Mouse (Mus musculus): Measurements from ENCODE around the gene Atp6v0a1. TPM values are rescaled to one million over a fixed set of nuclear protein-coding genes. Genes with fewer than 3 reads are reported as not detected.

Atp6v0a1 gene
- polyA plus RNA-seq, 1 experiment: not detected

DNA sequence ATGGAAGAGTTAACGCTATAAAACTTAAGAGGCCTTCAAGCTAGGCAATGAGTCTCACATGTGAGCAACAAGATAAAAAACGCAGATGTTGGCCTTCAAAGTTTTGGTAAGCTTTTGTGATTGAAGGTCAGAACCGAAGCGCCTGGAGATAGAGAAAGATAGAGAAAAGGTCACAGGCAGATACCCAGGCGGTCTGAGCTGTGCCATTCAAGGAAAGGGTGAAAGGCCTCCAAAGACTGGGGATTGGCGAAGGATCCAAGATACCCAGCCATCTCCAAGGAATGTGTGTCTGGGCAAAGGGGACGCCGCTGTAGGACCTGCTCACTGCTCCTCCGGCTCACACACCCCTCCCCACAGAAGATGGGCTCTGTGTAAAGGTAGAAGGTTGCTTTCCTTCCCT lies 55.8 kb downstream of the Atp6v0a1 start:
- no peak overlapping the region for H3K4me3 ChIP-seq (ENCODE audit: insufficient read depth, low read depth, low read length)
- peaks cover 29% of the 10 kb centered on the region for H3K4me1 ChIP-seq (ENCODE audit: control insufficient read depth, insufficient read depth, low read length)
- no peak overlapping the region for H3K27ac ChIP-seq (ENCODE audit: insufficient read depth, low read depth, low read length)
- 94% methylated on average over 9 of the region's 9 CpGs for WGBS
- TF ChIP-seq POLR2A (IDR thresholded peaks at IDR 0.05; ENCODE audit: insufficient read depth, low read depth, low read length) (no peak), CTCF (IDR thresholded peaks at IDR 0.05; ENCODE audit: insufficient read depth, low read depth, low read length) (no peak)

DNA sequence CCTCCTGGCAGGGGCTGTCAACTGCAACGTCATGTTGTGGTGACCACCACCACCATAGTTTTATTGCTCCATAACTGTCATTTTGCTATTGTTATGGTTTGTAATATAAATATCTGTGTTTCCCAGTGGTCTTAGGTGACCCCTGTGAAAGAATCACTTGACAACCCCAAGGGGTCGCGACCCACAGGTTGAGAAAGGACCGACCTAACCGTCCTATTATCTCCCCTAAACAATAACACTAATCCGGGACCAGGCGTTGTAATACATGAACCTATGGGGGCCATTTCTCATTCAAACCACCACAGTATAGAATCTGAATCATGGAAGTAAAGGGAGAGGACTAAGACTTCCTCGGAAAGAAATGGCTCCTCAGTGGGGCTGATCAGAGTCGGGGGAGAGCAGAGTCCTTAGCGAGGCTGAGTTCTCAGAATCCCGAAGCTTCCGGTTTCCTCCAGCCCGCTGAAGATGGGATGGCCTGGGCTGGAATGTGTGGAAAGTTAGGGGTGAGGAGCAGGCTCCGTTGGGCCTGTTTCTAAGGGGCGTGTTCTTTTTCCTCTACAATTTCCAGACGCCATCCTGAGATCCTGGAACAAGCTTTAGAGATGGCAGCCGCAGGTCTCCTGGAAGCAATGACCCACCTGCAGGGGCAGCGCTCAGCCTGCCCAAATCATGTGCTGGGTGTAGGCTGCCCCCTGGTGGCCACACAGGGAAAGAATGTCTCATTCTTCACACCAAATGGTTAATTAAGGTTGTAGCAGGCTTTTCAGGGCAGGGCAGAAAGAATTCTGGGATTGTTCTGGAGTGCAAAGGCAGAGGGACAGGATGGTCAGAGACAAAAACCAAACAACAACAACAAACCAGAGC lies 57.5 kb downstream of the Atp6v0a1 start:
- Histone ChIP-seq H3K27ac (ENCODE audit: insufficient read depth, low read depth, low read length) (no peak overlapping the region), H3K4me1 (ENCODE audit: control insufficient read depth, insufficient read depth, low read length) (peaks cover 23% of the 10 kb centered on the region), H3K4me3 (ENCODE audit: insufficient read depth, low read depth, low read length) (no peak overlapping the region)
- 14% methylated on average over 18 of the region's 18 CpGs for WGBS
- TF ChIP-seq POLR2A (IDR thresholded peaks at IDR 0.05; ENCODE audit: insufficient read depth, low read depth, low read length): no peak
- TF ChIP-seq CTCF (IDR thresholded peaks at IDR 0.05; ENCODE audit: insufficient read depth, low read depth, low read length): peak; percentile 94

DNA sequence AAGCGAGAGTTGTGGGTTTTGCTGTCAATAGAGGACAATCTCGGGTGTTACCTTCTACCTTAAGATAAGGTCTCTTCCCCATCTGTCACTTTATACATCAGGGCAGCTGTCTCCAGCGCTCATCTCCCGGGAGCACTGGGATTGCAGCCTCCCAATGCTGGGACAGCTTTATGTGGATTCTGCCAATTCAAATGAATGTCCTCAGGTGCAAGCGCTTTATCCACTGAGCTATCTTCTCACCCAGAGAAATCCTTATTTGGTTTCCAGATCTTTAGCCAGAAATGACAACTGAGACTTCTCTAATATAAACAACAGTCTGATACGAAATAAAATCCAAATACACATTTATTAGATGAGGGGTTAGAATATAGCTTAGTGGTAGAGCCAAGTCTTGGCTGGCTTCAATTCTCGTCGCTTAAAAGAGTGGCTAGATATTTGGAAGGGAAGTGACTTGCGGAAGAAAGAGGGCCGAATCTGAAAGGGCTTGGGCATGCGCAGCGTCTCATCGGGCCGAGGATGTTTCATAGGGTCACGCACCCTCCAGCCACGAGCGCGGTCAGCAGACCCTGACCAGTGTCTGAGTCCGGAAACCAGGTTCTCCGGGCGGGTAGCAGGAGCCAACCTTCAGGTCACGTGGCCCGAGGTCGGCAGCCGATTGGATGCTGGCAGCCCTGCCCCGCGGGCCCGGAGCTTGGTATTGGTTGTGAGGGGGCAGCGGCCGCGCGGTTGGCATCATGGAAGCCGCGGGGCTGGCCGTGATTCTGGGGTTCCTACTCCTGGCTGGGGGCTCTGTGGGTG lies 60.3 kb downstream of the Atp6v0a1 start, which contains the start of gene Naglu:
Gene Naglu (plus strand): TSS at position 622 of the 798 bp plus-strand sequence.
- Histone ChIP-seq H3K27ac (ENCODE audit: insufficient read depth, low read depth, low read length) (peak within 1 kb of the TSS; percentile 35; the same call in 1 of the 2 replicates), H3K4me3 (ENCODE audit: insufficient read depth, low read depth, low read length) (peak within 1 kb of the TSS; percentile 87), H3K4me1 (ENCODE audit: control insufficient read depth, insufficient read depth, low read length) (peaks cover 11% of the 10 kb centered on the region)
- TF ChIP-seq POLR2A (IDR thresholded peaks at IDR 0.05; ENCODE audit: insufficient read depth, low read depth, low read length) (peak; percentile 87), CTCF (IDR thresholded peaks at IDR 0.05; ENCODE audit: insufficient read depth, low read depth, low read length) (no peak)
- 4% methylated on average over 35 of the region's 35 CpGs for whole genome bisulfite sequencing

DNA sequence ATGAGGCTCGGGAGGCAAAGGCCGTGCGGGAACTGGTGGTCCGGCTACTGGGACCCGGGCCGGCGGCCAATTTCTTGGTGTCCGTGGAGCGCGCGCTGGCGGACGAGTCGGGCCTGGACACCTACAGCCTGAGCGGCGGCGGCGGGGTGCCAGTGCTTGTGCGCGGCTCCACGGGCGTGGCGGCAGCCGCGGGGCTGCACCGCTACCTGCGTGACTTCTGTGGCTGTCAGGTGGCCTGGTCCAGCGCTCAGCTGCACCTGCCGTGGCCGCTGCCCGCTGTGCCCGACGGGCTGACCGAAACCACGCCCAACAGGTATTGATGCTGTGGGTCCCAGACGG lies 60.9 kb downstream of the Atp6v0a1 start:
- under 1% methylated on average over 36 of the region's 36 CpGs for WGBS
- Histone ChIP-seq H3K27ac (ENCODE audit: insufficient read depth, low read depth, low read length) (0 out of 2 replicates have a peak overlapping the region, but pooled peaks have one; percentile 35), H3K4me3 (ENCODE audit: insufficient read depth, low read depth, low read length) (peak overlapping the region; percentile 87), H3K4me1 (ENCODE audit: control insufficient read depth, insufficient read depth, low read length) (peaks cover 11% of the 10 kb centered on the region)
- TF ChIP-seq POLR2A (IDR thresholded peaks at IDR 0.05; ENCODE audit: insufficient read depth, low read depth, low read length): no peak
- TF ChIP-seq CTCF (IDR thresholded peaks at IDR 0.05; ENCODE audit: insufficient read depth, low read depth, low read length): no peak

DNA sequence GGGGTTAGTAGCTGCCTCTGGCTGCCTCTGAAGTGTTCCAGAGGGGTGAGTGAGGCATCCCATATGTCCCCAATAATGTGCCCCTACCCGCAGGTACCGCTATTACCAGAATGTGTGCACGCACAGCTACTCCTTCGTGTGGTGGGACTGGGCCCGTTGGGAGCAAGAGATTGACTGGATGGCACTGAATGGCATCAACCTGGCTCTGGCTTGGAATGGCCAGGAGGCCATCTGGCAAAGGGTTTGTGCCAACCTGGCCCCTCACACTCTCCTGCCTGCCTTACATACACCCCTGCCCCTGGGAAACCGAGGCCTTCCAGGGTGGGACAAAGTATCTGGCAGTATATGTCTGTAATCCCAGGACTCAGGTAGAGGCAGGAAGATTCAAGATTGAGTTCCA lies 61.7 kb downstream of the Atp6v0a1 start:
- no peak for TF ChIP-seq CTCF (IDR thresholded peaks at IDR 0.05; ENCODE audit: insufficient read depth, low read depth, low read length)
- no peak for TF ChIP-seq POLR2A (IDR thresholded peaks at IDR 0.05; ENCODE audit: insufficient read depth, low read depth, low read length)
- 67% methylated on average over 6 of the region's 6 CpGs for WGBS
- H3K4me1 ChIP-seq (ENCODE audit: control insufficient read depth, insufficient read depth, low read length): peaks cover 11% of the 10 kb centered on the region
- H3K4me3 ChIP-seq (ENCODE audit: insufficient read depth, low read depth, low read length): no peak overlapping the region; the same call in 1 of the 2 replicates
- no peak overlapping the region for H3K27ac ChIP-seq (ENCODE audit: insufficient read depth, low read depth, low read length)

DNA sequence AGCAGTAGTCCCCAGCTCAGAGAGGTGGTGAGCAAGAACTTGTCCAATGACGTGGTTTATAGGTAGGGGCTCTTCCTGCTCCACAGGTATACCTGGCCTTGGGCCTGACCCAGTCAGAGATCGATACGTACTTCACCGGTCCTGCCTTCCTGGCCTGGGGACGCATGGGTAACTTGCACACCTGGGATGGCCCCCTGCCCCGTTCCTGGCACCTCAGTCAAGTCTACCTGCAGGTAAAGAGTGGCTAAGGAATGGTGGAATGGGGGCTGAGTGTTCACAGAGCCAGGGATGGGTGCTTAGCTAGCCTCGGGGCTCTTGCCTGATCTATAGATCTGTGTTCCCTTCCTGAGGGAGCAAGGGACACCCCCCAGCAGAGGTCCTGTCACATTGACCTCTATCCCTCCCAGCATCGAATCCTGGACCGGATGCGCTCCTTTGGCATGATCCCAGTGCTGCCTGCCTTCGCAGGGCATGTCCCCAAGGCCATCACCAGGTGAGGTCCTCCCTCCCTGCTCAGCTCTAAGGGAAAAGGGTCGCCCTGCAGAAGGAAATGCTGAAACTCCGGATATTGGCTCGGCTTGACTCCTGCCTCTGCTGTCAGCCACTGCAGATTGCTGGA lies 62.7 kb downstream of the Atp6v0a1 start:
- Histone ChIP-seq H3K27ac (ENCODE audit: insufficient read depth, low read depth, low read length) (no peak overlapping the region), H3K4me1 (ENCODE audit: control insufficient read depth, insufficient read depth, low read length) (peaks cover 9% of the 10 kb centered on the region), H3K4me3 (ENCODE audit: insufficient read depth, low read depth, low read length) (no peak overlapping the region)
- TF ChIP-seq CTCF (IDR thresholded peaks at IDR 0.05; ENCODE audit: insufficient read depth, low read depth, low read length) (no peak), POLR2A (IDR thresholded peaks at IDR 0.05; ENCODE audit: insufficient read depth, low read depth, low read length) (no peak)
- WGBS: 81% methylated on average over 14 of the region's 14 CpGs

DNA sequence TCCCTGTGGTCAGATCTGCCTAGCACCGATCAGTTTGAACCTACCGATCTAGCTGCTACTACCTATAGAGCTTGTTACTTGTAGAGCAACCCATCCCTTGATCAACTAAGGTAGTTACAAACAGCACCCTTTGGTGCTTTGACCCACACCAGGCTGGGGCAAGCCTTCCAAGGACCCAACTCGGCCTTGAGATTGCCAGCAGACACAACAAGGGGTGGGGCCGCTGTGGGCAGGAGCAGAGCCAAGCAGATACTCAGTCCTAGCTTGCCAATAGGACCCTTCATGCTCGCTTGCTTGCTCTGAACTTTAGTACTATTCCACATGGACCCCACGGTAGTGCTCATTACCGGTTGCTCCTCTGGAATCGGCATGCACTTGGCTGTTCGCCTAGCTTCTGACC lies 68.9 kb downstream of the Atp6v0a1 start, which contains the start of gene Hsd17b1:
Gene Hsd17b1 (plus strand): TSS at position 291 of the 400 bp plus-strand sequence.
- Histone ChIP-seq H3K4me1 (ENCODE audit: control insufficient read depth, insufficient read depth, low read length) (peaks cover 11% of the 10 kb centered on the region), H3K27ac (ENCODE audit: insufficient read depth, low read depth, low read length) (no peak within 1 kb of the TSS), H3K4me3 (ENCODE audit: insufficient read depth, low read depth, low read length) (no peak within 1 kb of the TSS)
- no peak for TF ChIP-seq CTCF (IDR thresholded peaks at IDR 0.05; ENCODE audit: insufficient read depth, low read depth, low read length)
- TF ChIP-seq POLR2A (IDR thresholded peaks at IDR 0.05; ENCODE audit: insufficient read depth, low read depth, low read length): no peak
- WGBS: 73% methylated on average over 9 of the region's 9 CpGs

DNA sequence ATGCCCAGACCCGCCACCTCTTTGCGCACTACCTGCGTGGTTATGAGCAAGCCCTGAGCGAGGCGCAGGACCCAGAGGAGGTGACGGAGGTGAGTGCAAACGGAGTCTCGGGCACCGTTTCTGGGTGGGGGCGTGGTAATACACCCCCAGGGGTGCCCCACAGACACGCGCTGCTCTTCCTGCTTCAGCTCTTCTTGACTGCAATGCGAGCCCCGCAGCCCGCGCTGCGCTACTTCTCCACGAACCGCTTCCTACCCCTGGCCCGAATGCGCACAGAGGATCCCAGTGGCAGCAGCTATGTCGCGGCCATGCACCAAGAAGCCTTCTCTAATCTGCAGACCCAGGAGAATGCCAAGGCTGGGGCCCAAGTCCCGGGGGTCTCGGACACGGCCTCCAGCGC lies 70.5 kb downstream of the Atp6v0a1 start:
- peaks cover 16% of the 10 kb centered on the region for H3K4me1 ChIP-seq (ENCODE audit: control insufficient read depth, insufficient read depth, low read length)
- no peak overlapping the region for H3K27ac ChIP-seq (ENCODE audit: insufficient read depth, low read depth, low read length)
- no peak for TF ChIP-seq CTCF (IDR thresholded peaks at IDR 0.05; ENCODE audit: insufficient read depth, low read depth, low read length)
- TF ChIP-seq POLR2A (IDR thresholded peaks at IDR 0.05; ENCODE audit: insufficient read depth, low read depth, low read length): no peak
- 15% methylated on average over 27 of the region's 27 CpGs for WGBS
- H3K4me3 ChIP-seq (ENCODE audit: insufficient read depth, low read depth, low read length): no peak overlapping the region
